In the genomic region with DNA sequence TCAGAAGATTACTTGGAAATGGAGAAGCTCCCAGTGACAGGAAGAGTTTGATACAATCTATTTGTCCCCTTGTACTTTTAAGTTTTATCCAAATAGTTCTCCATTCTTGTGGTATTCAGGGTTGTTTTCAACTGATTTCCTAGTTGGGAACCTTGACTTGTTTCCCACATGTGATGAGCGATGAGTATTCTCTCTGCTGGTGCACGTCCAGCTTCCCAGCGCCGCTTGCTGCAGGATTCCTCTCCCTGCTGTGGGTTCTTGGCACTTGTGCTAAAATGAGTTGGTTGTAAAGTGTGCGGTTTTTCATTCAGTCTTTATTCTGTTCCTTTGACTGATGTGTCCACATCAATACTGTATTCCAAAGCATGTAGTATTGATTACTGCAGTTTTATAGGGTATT, we compare ENCODE assay signal across 9 mouse cellular contexts.
"Had no signal": no experiment of that assay in that cellular context is flagged by ENCODE, and none has a peak within 500 bp of the region (broad histone marks: within the 10 kb centered on the region; RNA-seq: fewer than 3 reads in every experiment).

No protein-coding gene starts in this region.

- DNase-seq: kidney, postnatal 25 days; lung, embryonic 14.5 days; lung, postnatal 10 days; lung, postnatal 4 days; midbrain, embryonic 14.5 days; right cerebral cortex, adult 18-20 months; right cerebral cortex, postnatal 4 days; thymus, adult 2 months; thymus, postnatal 25 days had no signal
